Mouse (Mus musculus): ENCODE measurements at regions not wholly inside any gene's neighbourhood (a gene's known extent, or its start where the extent isn't known, plus 50 kb on each side); places are given as distances from the start of the nearest gene placed in this dataset.

DNA sequence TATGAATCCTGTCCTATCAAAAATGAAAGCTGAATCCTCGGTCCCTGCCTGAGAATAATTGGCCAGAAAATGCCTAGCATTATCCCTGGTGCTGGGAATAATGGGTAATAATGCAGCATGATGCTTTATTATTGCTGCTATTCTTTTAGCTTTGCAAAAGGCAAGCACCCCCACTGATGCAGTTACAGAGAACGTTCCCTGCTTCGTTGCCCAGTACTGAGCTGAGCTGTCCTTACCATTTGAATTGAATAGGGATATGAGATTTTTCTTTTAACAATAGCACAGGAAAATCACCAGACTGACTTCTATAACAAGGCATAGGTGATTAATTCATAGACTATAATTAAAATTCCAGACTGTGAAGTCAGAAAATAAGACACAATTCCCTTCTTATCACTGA is 566.5 kb downstream of the Htr1a start:
- no peaks in the 10 kb centered on the region for H3K27me3 ChIP-seq
- no peak for ATAC-seq (replicated peaks; ENCODE audit: low FRiP score)
- no peaks in the 10 kb centered on the region for H3K9me3 ChIP-seq (replicated peaks)
- no peak overlapping the region for H3K27ac ChIP-seq
- WGBS, result 83% methylated on average over 3 of the region's 3 CpGs
- H3K4me3 ChIP-seq (replicated peaks), result no peak overlapping the region
- no peak overlapping the region for H3K4me2 ChIP-seq
- H3K4me1 ChIP-seq, result no peaks in the 10 kb centered on the region
- H3K36me3 ChIP-seq, result no peaks in the 10 kb centered on the region
- no peak overlapping the region for H3K9ac ChIP-seq

DNA sequence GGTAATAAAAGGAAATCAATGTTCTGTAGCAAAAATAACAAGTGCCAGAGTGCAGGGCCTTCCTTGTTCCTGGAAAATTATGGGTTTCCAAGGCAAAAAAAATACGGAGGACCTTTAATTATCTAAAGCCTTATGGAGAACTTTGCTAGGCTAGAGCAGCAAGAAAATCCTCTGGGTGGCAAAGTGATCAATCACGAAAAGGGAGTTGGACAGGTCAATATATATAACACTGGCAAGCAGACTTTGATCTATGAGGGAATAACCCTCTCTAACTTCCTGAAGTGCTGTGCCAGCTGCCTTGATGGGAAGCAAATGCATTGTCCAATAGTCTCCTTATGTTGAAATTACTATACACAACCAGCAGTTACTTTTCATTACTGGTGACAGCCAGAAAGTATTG is 584.5 kb downstream of the Htr1a start:
- H3K36me3 ChIP-seq, result no peaks in the 10 kb centered on the region
- WGBS, result 32% methylated on average over 2 of the region's 2 CpGs
- H3K9ac ChIP-seq, result no peak overlapping the region
- no peaks in the 10 kb centered on the region for H3K9me3 ChIP-seq (replicated peaks)
- no peak overlapping the region for H3K4me2 ChIP-seq
- no peaks in the 10 kb centered on the region for H3K27me3 ChIP-seq
- no peak overlapping the region for H3K4me3 ChIP-seq (replicated peaks)
- no peak overlapping the region for H3K27ac ChIP-seq
- peak; percentile 66 for ATAC-seq (replicated peaks; ENCODE audit: low FRiP score)
- H3K4me1 ChIP-seq, result no peaks in the 10 kb centered on the region
